Mouse (Mus musculus): Measurements from ENCODE around the gene Olfr447. TPM values are rescaled to one million over a fixed set of nuclear protein-coding genes. Genes with fewer than 3 reads are reported as not detected.

The Olfr447 gene
- total and polyA plus RNA-seq, 3 experiments = not detected

- H3K36me3 ChIP-seq (replicated peaks in 1 of 2; ENCODE audit: control insufficient read depth in 1 of 2, insufficient read depth in 1 of 2, low read length in 1 of 2) = no peaks in the 10 kb centered on the region
- H3K9ac ChIP-seq (ENCODE audit: insufficient read depth, low read depth) = no peak overlapping the region
- no peaks in the 10 kb centered on the region for H3K27me3 ChIP-seq (replicated peaks)
- TF ChIP-seq IRF4 (IDR thresholded peaks at IDR 0.05; ENCODE audit: low read depth, low read length) = no peak
- no peak for TF ChIP-seq POLR2A (IDR thresholded peaks at IDR 0.05; ENCODE audit: low read depth, low read length)
- TF ChIP-seq E2F4 (IDR thresholded peaks at IDR 0.05; ENCODE audit: insufficient replicate concordance, low read depth, low read length) = no peak
- no peak for TF ChIP-seq CHD1 (IDR thresholded peaks at IDR 0.05; ENCODE audit: low read depth, low read length)
- no peak for TF ChIP-seq TBP (conservative IDR thresholded peaks at IDR 0.05; ENCODE audit: low read depth, low read length)
- TF ChIP-seq SMC3 (IDR thresholded peaks at IDR 0.05; ENCODE audit: low read depth, low read length) = no peak
- no peak for TF ChIP-seq POLR2AphosphoS2 (IDR thresholded peaks at IDR 0.05; ENCODE audit: low read depth, low read length)
- TF ChIP-seq JUN (IDR thresholded peaks at IDR 0.05; ENCODE audit: insufficient read depth, low read depth, low read length) = no peak
- TF ChIP-seq ETS1 (conservative IDR thresholded peaks at IDR 0.05; ENCODE audit: low read depth, low read length) = no peak
- no peak for TF ChIP-seq PAX5 (IDR thresholded peaks at IDR 0.05; ENCODE audit: low read length)
- TF ChIP-seq USF1 (IDR thresholded peaks at IDR 0.05; ENCODE audit: low read depth, low read length) = no peak
- H3K4me1 ChIP-seq (ENCODE audit: control insufficient read depth in 1 of 2, insufficient read depth in 2 of 2) = no peaks in the 10 kb centered on the region
- no peaks in the 10 kb centered on the region for H3K79me2 ChIP-seq (replicated peaks; ENCODE audit: control insufficient read depth, extremely low read depth, insufficient read depth, poor library complexity, severe bottlenecking)
- no peak overlapping the region for H3K4me3 ChIP-seq (replicated peaks in 1 of 3; ENCODE audit: low read depth in 2 of 3, low read length in 2 of 3, poor library complexity in 1 of 3)
- H3K27ac ChIP-seq (ENCODE audit: insufficient read depth, low read depth) = no peak overlapping the region
- in situ Hi-C loops (cut with MboI; ENCODE audit: low pct_ligation_motif_present, low pct_unique_long_range_greater_than_20kb, low sequenced_read_pairs) (no loop called here), dilution Hi-C loops (cut with MboI; ENCODE audit: extremely low pct_ligation_motif_present, extremely low pct_unique_long_range_greater_than_20kb, low sequenced_read_pairs) (no loop called here)
- H3K9me3 ChIP-seq (replicated peaks; ENCODE audit: low read length) = no peaks in the 10 kb centered on the region
- DNase-seq (ENCODE audit: extremely low read depth) = no peak
- H3K4me2 ChIP-seq (ENCODE audit: insufficient read depth, low read depth, poor library complexity, severe bottlenecking) = no peak overlapping the region
Measured at GRCm38 (mm10) chr6:42900345-42900744, 8.3 kb upstream of the Olfr447 start.

GRCm38 (mm10) chr6:42921077-42921476, 12.4 kb downstream of the Olfr447 start, which contains the start of gene Olfr446:
TSS of gene Olfr446 (plus strand) at chr6:42921377.
- in situ Hi-C loops (cut with MboI; ENCODE audit: low pct_ligation_motif_present, low pct_unique_long_range_greater_than_20kb, low sequenced_read_pairs) (no loop called here), dilution Hi-C loops (cut with MboI; ENCODE audit: extremely low pct_ligation_motif_present, extremely low pct_unique_long_range_greater_than_20kb, low sequenced_read_pairs) (no loop called here)
- Histone ChIP-seq H3K27me3 (replicated peaks) (no peaks in the 10 kb centered on the region), H3K27ac (ENCODE audit: insufficient read depth, low read depth) (no peak within 1 kb of the TSS), H3K4me3 (replicated peaks in 1 of 3; ENCODE audit: low read depth in 2 of 3, low read length in 2 of 3, poor library complexity in 1 of 3) (no peak within 1 kb of the TSS), H3K4me2 (ENCODE audit: insufficient read depth, low read depth, poor library complexity, severe bottlenecking) (no peak within 1 kb of the TSS), H3K4me1 (ENCODE audit: control insufficient read depth in 1 of 2, insufficient read depth in 2 of 2) (no peaks in the 10 kb centered on the region), H3K79me2 (replicated peaks; ENCODE audit: control insufficient read depth, extremely low read depth, insufficient read depth, poor library complexity, severe bottlenecking) (no peaks in the 10 kb centered on the region), H3K9me3 (replicated peaks; ENCODE audit: low read length) (no peaks in the 10 kb centered on the region), H3K36me3 (replicated peaks in 1 of 2; ENCODE audit: control insufficient read depth in 1 of 2, insufficient read depth in 1 of 2, low read length in 1 of 2) (no peaks in the 10 kb centered on the region), H3K9ac (ENCODE audit: insufficient read depth, low read depth) (no peak within 1 kb of the TSS)
- no peak for DNase-seq (ENCODE audit: extremely low read depth)
- TF ChIP-seq UBTF (IDR thresholded peaks at IDR 0.05; ENCODE audit: low read depth, low read length) (no peak), POLR2A (IDR thresholded peaks at IDR 0.05; ENCODE audit: low read depth, low read length) (no peak), USF1 (IDR thresholded peaks at IDR 0.05; ENCODE audit: low read depth, low read length) (no peak), NELFE (IDR thresholded peaks at IDR 0.05; ENCODE audit: low read depth, low read length) (no peak), JUN (IDR thresholded peaks at IDR 0.05; ENCODE audit: insufficient read depth, low read depth, low read length) (no peak), MYC (IDR thresholded peaks at IDR 0.05; ENCODE audit: low read depth, low read length) (no peak)

- Histone ChIP-seq H3K9me3 (replicated peaks; ENCODE audit: low read length) (no peaks in the 10 kb centered on the region), H3K79me2 (replicated peaks; ENCODE audit: control insufficient read depth, extremely low read depth, insufficient read depth, poor library complexity, severe bottlenecking) (no peaks in the 10 kb centered on the region), H3K4me2 (ENCODE audit: insufficient read depth, low read depth, poor library complexity, severe bottlenecking) (no peak within 1 kb of the TSS), H3K27me3 (replicated peaks) (no peaks in the 10 kb centered on the region), H3K36me3 (replicated peaks in 1 of 2; ENCODE audit: control insufficient read depth in 1 of 2, insufficient read depth in 1 of 2, low read length in 1 of 2) (no peaks in the 10 kb centered on the region), H3K4me3 (replicated peaks in 1 of 3; ENCODE audit: low read depth in 2 of 3, low read length in 2 of 3, poor library complexity in 1 of 3) (no peak within 1 kb of the TSS), H3K4me1 (ENCODE audit: control insufficient read depth in 1 of 2, insufficient read depth in 2 of 2) (no peaks in the 10 kb centered on the region), H3K9ac (ENCODE audit: insufficient read depth, low read depth) (no peak within 1 kb of the TSS), H3K27ac (ENCODE audit: insufficient read depth, low read depth) (no peak within 1 kb of the TSS)
- DNase-seq (ENCODE audit: extremely low read depth) = no peak
- in situ Hi-C loops (cut with MboI; ENCODE audit: low pct_ligation_motif_present, low pct_unique_long_range_greater_than_20kb, low sequenced_read_pairs) = no loop called here
- TF ChIP-seq ZNF384 (IDR thresholded peaks at IDR 0.05; ENCODE audit: low read depth, low read length) (no peak), ETS1 (conservative IDR thresholded peaks at IDR 0.05; ENCODE audit: low read depth, low read length) (no peak), ZMIZ1 (IDR thresholded peaks at IDR 0.05; ENCODE audit: low read depth, low read length) (no peak), HCFC1 (IDR thresholded peaks at IDR 0.05; ENCODE audit: low read depth, low read length) (no peak), E2F4 (IDR thresholded peaks at IDR 0.05; ENCODE audit: insufficient replicate concordance, low read depth, low read length) (no peak), NELFE (IDR thresholded peaks at IDR 0.05; ENCODE audit: low read depth, low read length) (no peak), MXI1 (IDR thresholded peaks at IDR 0.05; ENCODE audit: low read depth, low read length) (no peak), MAZ (IDR thresholded peaks at IDR 0.05; ENCODE audit: low read depth, low read length) (no peak), CHD2 (IDR thresholded peaks at IDR 0.05; ENCODE audit: low read length) (no peak), MAFK (IDR thresholded peaks at IDR 0.05; ENCODE audit: insufficient replicate concordance, low read length) (no peak), UBTF (IDR thresholded peaks at IDR 0.05; ENCODE audit: low read depth, low read length) (no peak), SIN3A (IDR thresholded peaks at IDR 0.05; ENCODE audit: low read length) (no peak), KAT2A (IDR thresholded peaks at IDR 0.05; ENCODE audit: insufficient replicate concordance, low read length) (no peak), USF1 (IDR thresholded peaks at IDR 0.05; ENCODE audit: low read depth, low read length) (no peak)
- dilution Hi-C loops (cut with MboI; ENCODE audit: extremely low pct_ligation_motif_present, extremely low pct_unique_long_range_greater_than_20kb, low sequenced_read_pairs) = no loop called here
Measured at GRCm38 (mm10) chr6:42948767-42949166, 40.1 kb downstream of the Olfr447 start, which contains the start of gene Olfr444. TSS of gene Olfr444 (plus strand) at chr6:42949067.

Data from CH12.LX (cell line).